Mouse (Mus musculus) bone marrow macrophage, adult 2 months (primary cell): ENCODE results near the gene Bri3. TPM values are rescaled to one million over a fixed set of nuclear protein-coding genes. Genes with fewer than 3 reads are reported as not detected.

Experiments used
- H3K27ac ChIP-seq: 2 replicates; pipeline ENCODE4 v1.5.1; 2012; ENCODE audit warnings: low read depth, low read length; ENCODE audit not compliant: insufficient read depth
- H3K4me1 ChIP-seq: 2 replicates; pipeline ENCODE4 v1.6.1; 2012; ENCODE audit warnings: low read length; ENCODE audit not compliant: control insufficient read depth, insufficient read depth
- H3K4me3 ChIP-seq: 2 replicates; pipeline ENCODE4 v1.5.1; 2012; ENCODE audit warnings: mild to moderate bottlenecking, low read length, moderate library complexity; ENCODE audit not compliant: insufficient read depth
- CTCF ChIP-seq: IDR thresholded peaks from 2 replicates; pipeline ENCODE4 v1.5.1; 2012; ENCODE audit warnings: low read depth, mild to moderate bottlenecking, low read length, moderate library complexity
- POLR2A ChIP-seq: IDR thresholded peaks from 2 replicates; pipeline ENCODE4 v1.6.1; 2012; ENCODE audit warnings: mild to moderate bottlenecking, low read depth, low read length, borderline replicate concordance
- polyA plus RNA-seq: library from polyadenylated mRNA; stranded (reverse); fragments of >200 nt; gene quantifications from 2 replicates; pipeline ENCODE4 v1.2.4, GENCODE M21; 2012; ENCODE audit not compliant: missing spikeins, insufficient read depth, insufficient read length

The Bri3 gene
- polyA plus RNA-seq, 1 experiment: 521 TPM

GRCm38 (mm10) chr5:144253212-144253611 lies 9.0 kb downstream of the Bri3 start:
- no peak for TF ChIP-seq POLR2A
- no peak for TF ChIP-seq CTCF
- Histone ChIP-seq H3K4me1 (peaks cover 48% of the 10 kb centered on the region), H3K27ac (peak overlapping the region; percentile 95), H3K4me3 (no peak overlapping the region)

- TF ChIP-seq CTCF (no peak), POLR2A (no peak)
- peak overlapping the region; percentile 95 for H3K27ac ChIP-seq
- peaks cover 46% of the 10 kb centered on the region for H3K4me1 ChIP-seq
- H3K4me3 ChIP-seq: peak overlapping the region; percentile 60
Measured at GRCm38 (mm10) chr5:144254122-144254810, 10.0 kb downstream of the Bri3 start.

GRCm38 (mm10) chr5:144254811-144255631 lies 10.8 kb downstream of the Bri3 start:
- TF ChIP-seq POLR2A (no peak), CTCF (no peak)
- peak overlapping the region; percentile 95 for H3K27ac ChIP-seq

GRCm38 (mm10) chr5:144255632-144256540 lies 11.6 kb downstream of the Bri3 start:
- Histone ChIP-seq H3K4me3 (peak overlapping the region; percentile 72), H3K4me1 (peaks cover 42% of the 10 kb centered on the region), H3K27ac (peak overlapping the region; percentile 94)
- TF ChIP-seq POLR2A: 0 out of 2 replicates have a peak, but pooled peaks have one; percentile 14
- TF ChIP-seq CTCF: no peak

More at GRCm38 (mm10) chr5:144254811-144255631, 10.8 kb downstream of the Bri3 start:
- peaks cover 47% of the 10 kb centered on the region for H3K4me1 ChIP-seq
- H3K4me3 ChIP-seq: peak overlapping the region; percentile 72

GRCm38 (mm10) chr5:144256541-144256870 lies 12.3 kb downstream of the Bri3 start:
- TF ChIP-seq CTCF: no peak
- no peak for TF ChIP-seq POLR2A
- Histone ChIP-seq H3K27ac (peak overlapping the region; percentile 94), H3K4me3 (peak overlapping the region; percentile 72), H3K4me1 (peaks cover 42% of the 10 kb centered on the region)

GRCm38 (mm10) chr5:144256888-144257287 lies 12.7 kb downstream of the Bri3 start:
- peak overlapping the region; percentile 94 for H3K27ac ChIP-seq
- H3K4me3 ChIP-seq: peak overlapping the region; percentile 72
- peaks cover 42% of the 10 kb centered on the region for H3K4me1 ChIP-seq
- TF ChIP-seq POLR2A: no peak
- no peak for TF ChIP-seq CTCF

GRCm38 (mm10) chr5:144257451-144258110 lies 13.3 kb downstream of the Bri3 start:
- Histone ChIP-seq H3K4me3 (peak overlapping the region; percentile 72), H3K27ac (peak overlapping the region; percentile 94), H3K4me1 (peaks cover 39% of the 10 kb centered on the region)
- TF ChIP-seq POLR2A: no peak
- 0 out of 2 replicates have a peak, but pooled peaks have one; percentile 4 for TF ChIP-seq CTCF

GRCm38 (mm10) chr5:144258131-144258611 lies 13.9 kb downstream of the Bri3 start:
- peak overlapping the region; percentile 72 for H3K4me3 ChIP-seq
- TF ChIP-seq POLR2A (no peak), CTCF (no peak)
- no peak overlapping the region; the same call in 1 of the 2 replicates for H3K27ac ChIP-seq
- peaks cover 33% of the 10 kb centered on the region for H3K4me1 ChIP-seq

GRCm38 (mm10) chr5:144258687-144259086 lies 14.4 kb downstream of the Bri3 start:
- H3K27ac ChIP-seq: no peak overlapping the region
- peak overlapping the region; percentile 72 for H3K4me3 ChIP-seq
- TF ChIP-seq POLR2A: no peak
- TF ChIP-seq CTCF: no peak
- H3K4me1 ChIP-seq: peaks cover 28% of the 10 kb centered on the region
